ENCODE assay signal across 8 mouse cellular contexts in the genomic region with DNA sequence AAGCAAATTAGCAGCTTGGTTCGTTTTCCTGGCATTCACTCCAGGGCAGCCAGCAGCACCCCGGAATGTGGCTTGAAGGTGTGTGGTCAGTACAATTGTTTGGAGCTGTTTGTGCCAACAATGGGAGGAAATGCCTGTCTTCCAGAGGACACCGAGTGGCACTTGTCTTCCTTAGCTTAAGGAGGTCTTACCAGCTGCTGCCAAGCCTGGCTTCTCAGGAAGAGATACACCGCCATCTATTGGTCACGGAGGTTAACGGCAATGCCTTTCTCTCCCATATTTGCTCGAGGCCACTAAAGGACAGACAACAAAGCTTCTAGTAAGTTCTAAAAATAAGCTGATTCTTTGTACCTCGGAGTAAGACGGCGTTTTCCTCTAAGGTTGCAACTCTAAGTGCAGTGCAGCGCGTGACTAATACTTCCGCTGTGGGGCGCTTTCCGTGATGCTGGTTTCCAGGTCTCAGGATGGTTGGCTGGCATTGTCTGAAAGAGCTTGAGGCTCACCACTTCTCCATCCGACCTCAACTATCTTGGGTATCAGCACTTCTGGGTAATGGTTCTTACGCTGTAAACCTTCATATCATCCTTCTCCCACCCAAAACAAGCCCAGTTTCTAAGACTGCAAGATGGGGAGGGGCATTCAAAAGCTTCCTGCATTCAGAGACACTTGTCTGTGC.
DNase-seq lines count a peak whose midpoint lies in the region; ATAC-seq and TF ChIP-seq lines count a peak whose summit lies in the region.

No protein-coding gene starts in this region.

- no peak for TF ChIP-seq POLR2A in brain, embryonic 14.5 days (IDR thresholded peaks at IDR 0.05; ENCODE audit: borderline replicate concordance, extremely low read depth, insufficient read depth, insufficient read length, poor library complexity, severe bottlenecking)

- H3K27ac ChIP-seq in forebrain, embryonic 10.5 days, result peak overlapping the region; percentile 80
- no peak overlapping the region for H3K27ac ChIP-seq in heart, embryonic 15.5 days
- no peak overlapping the region for H3K27ac ChIP-seq in liver, embryonic 13.5 days
- no peak overlapping the region for H3K27ac ChIP-seq in stomach, embryonic 15.5 days

- peak overlapping the region; percentile 43 for H3K4me3 ChIP-seq in forebrain, embryonic 10.5 days
- H3K4me3 ChIP-seq in heart, embryonic 15.5 days, result peak overlapping the region; percentile 44
- H3K4me3 ChIP-seq in liver, embryonic 13.5 days (replicated peaks), result peak overlapping the region; percentile 14; the same call in 1 of the 2 replicates
- H3K4me3 ChIP-seq in stomach, embryonic 15.5 days (replicated peaks), result peak overlapping the region; percentile 29

- WGBS in forebrain, embryonic 10.5 days, result 2% methylated on average over 17 of the region's 17 CpGs
- WGBS in heart, embryonic 15.5 days, result 3% methylated on average over 17 of the region's 17 CpGs
- WGBS in liver, embryonic 13.5 days (ENCODE audit: insufficient replicate concordance), result 1% methylated on average over 17 of the region's 17 CpGs
- 5% methylated on average over 17 of the region's 17 CpGs for WGBS in stomach, embryonic 15.5 days

- no peaks in the 10 kb centered on the region for H3K36me3 ChIP-seq in forebrain, embryonic 10.5 days (replicated peaks)
- no peaks in the 10 kb centered on the region for H3K36me3 ChIP-seq in heart, embryonic 15.5 days
- H3K36me3 ChIP-seq in liver, embryonic 13.5 days, result no peaks in the 10 kb centered on the region
- H3K36me3 ChIP-seq in stomach, embryonic 15.5 days, result no peaks in the 10 kb centered on the region

- peak overlapping the region; percentile 66 for H3K4me2 ChIP-seq in heart, embryonic 15.5 days
- H3K4me2 ChIP-seq in liver, embryonic 13.5 days, result peak overlapping the region; percentile 49
- H3K4me2 ChIP-seq in stomach, embryonic 15.5 days, result peak overlapping the region; percentile 54

- H3K4me1 ChIP-seq in forebrain, embryonic 10.5 days, result peaks cover 58% of the 10 kb centered on the region
- peaks cover 5% of the 10 kb centered on the region for H3K4me1 ChIP-seq in heart, embryonic 15.5 days (replicated peaks)
- H3K4me1 ChIP-seq in liver, embryonic 13.5 days (replicated peaks), result no peaks in the 10 kb centered on the region; the same call in 1 of the 2 replicates
- peaks cover 10% of the 10 kb centered on the region; the same call in 1 of the 2 replicates for H3K4me1 ChIP-seq in stomach, embryonic 15.5 days

- peak; percentile 91 for TF ChIP-seq CTCF in brain, embryonic 14.5 days (IDR thresholded peaks at IDR 0.05; ENCODE audit: borderline replicate concordance, extremely low read depth, insufficient read depth, insufficient read length)

- H3K9ac ChIP-seq in heart, embryonic 15.5 days, result 0 out of 2 replicates have a peak overlapping the region, but pooled peaks have one; percentile 23
- H3K9ac ChIP-seq in liver, embryonic 13.5 days, result no peak overlapping the region
- H3K9ac ChIP-seq in stomach, embryonic 15.5 days, result no peak overlapping the region

- DNase-seq in B cell, adult 2 months, result peak; percentile 77 to 79
- peak; percentile 97 for DNase-seq in brain, embryonic 14.5 days (ENCODE audit: low read depth)
- DNase-seq in forebrain, embryonic 10.5 days (ENCODE audit: extremely low spot score, low spot score), result peak; percentile 79
- peak; percentile 74 to 76 for DNase-seq in kidney, postnatal 25 days
- peak; percentile 32 for DNase-seq in liver, embryonic 13.5 days
- DNase-seq in neural tube, embryonic 10.5 days (ENCODE audit: extremely low spot score, low spot score), result peak; percentile 79

- ATAC-seq in heart, embryonic 15.5 days (replicated peaks; ENCODE audit: insufficient number of reproducible peaks, insufficient read depth, low FRiP score, low read depth), result peak; percentile 78
- ATAC-seq in liver, embryonic 13.5 days (ENCODE audit: low read depth), result no peak
- ATAC-seq in stomach, embryonic 15.5 days (ENCODE audit: insufficient read depth, low FRiP score, low read depth), result peak; percentile 70; the same call in 1 of the 2 replicates

- peaks cover 70% of the 10 kb centered on the region for H3K27me3 ChIP-seq in forebrain, embryonic 10.5 days (ENCODE audit: poor library complexity, severe bottlenecking)
- peaks cover 13% of the 10 kb centered on the region for H3K27me3 ChIP-seq in heart, embryonic 15.5 days
- no peaks in the 10 kb centered on the region for H3K27me3 ChIP-seq in liver, embryonic 13.5 days
- 0 out of 2 replicates have a peak, but pooled peaks cover 5% of the 10 kb centered on the region for H3K27me3 ChIP-seq in stomach, embryonic 15.5 days (replicated peaks)

- H3K9me3 ChIP-seq in forebrain, embryonic 10.5 days, result no peaks in the 10 kb centered on the region
- H3K9me3 ChIP-seq in heart, embryonic 15.5 days (replicated peaks), result no peaks in the 10 kb centered on the region
- no peaks in the 10 kb centered on the region for H3K9me3 ChIP-seq in liver, embryonic 13.5 days (replicated peaks)
- H3K9me3 ChIP-seq in stomach, embryonic 15.5 days, result no peaks in the 10 kb centered on the region

Comparison
In these comparisons a context has a peak if more than half of its experiments do, and no peak if none do; other contexts are left out.
1. DNase-seq: peak in every context shown above with its lines; median percentile 97 in brain, embryonic 14.5 days; 79 in forebrain, embryonic 10.5 days; 79 in neural tube, embryonic 10.5 days; 78 in B cell, adult 2 months; 75 in kidney, postnatal 25 days; 32 in liver, embryonic 13.5 days.